Mouse (Mus musculus) liver, postnatal 0 days (tissue): ENCODE measurements around the gene Ptprcap.

Experiments
- CTCF ChIP-seq: sonication (generic); IDR thresholded peaks from 2 replicates; pipeline ENCODE4 v1.5.1; 2016; ENCODE audit warnings: antibody characterized with exemption, low read depth
- EP300 ChIP-seq: IDR thresholded peaks from 2 replicates; pipeline ENCODE4 v1.6.1; 2016; ENCODE audit warnings: antibody characterized with exemption, low read depth, mild to moderate bottlenecking

- TF ChIP-seq CTCF (no peak), EP300 (no peak)
Observed at GRCm38 (mm10) chr19:4142416-4143173, 10.8 kb upstream of the Ptprcap start.
